Mouse (Mus musculus): ENCODE measurements at regions not wholly inside any gene's neighbourhood (a gene's known extent, or its start where the extent isn't known, plus 50 kb on each side); places are given as distances from the start of the nearest gene placed in this dataset.

- Histone ChIP-seq H3K4me1 (ENCODE audit: control insufficient read depth, insufficient read depth, insufficient read length, low read length) (peaks cover 4% of the 10 kb centered on the region; the same call in 1 of the 2 replicates), H3K27me3 (ENCODE audit: control insufficient read depth, insufficient read depth, low read length) (no peaks in the 10 kb centered on the region), H3K27ac (ENCODE audit: insufficient read depth, low read depth, low read length) (no peak overlapping the region), H3K36me3 (ENCODE audit: control insufficient read depth, insufficient read depth, low read length) (no peaks in the 10 kb centered on the region), H3K4me3 (ENCODE audit: low read depth, low read length) (no peak overlapping the region)
- TF ChIP-seq POLR2A (IDR thresholded peaks at IDR 0.05; ENCODE audit: low read depth, low read length) (no peak), CTCF (IDR thresholded peaks at IDR 0.05; ENCODE audit: extremely low read depth, insufficient read length, insufficient replicate concordance, low read depth, low read length) (no peak)
- 71% methylated on average over 8 of the region's 8 CpGs for whole genome bisulfite sequencing
Observed at GRCm38 (mm10) chr9:30770436-30771173, 151.6 kb downstream of the Adamts15 start.

GRCm38 (mm10) chr9:30769435-30769729, 152.9 kb downstream of the Adamts15 start:
- no peak overlapping the region for H3K4me3 ChIP-seq (ENCODE audit: low read depth, low read length)
- no peaks in the 10 kb centered on the region for H3K27me3 ChIP-seq (ENCODE audit: control insufficient read depth, insufficient read depth, low read length)
- H3K27ac ChIP-seq (ENCODE audit: insufficient read depth, low read depth, low read length) = no peak overlapping the region
- H3K36me3 ChIP-seq (ENCODE audit: control insufficient read depth, insufficient read depth, low read length) = no peaks in the 10 kb centered on the region
- H3K4me1 ChIP-seq (ENCODE audit: control insufficient read depth, insufficient read depth, insufficient read length, low read length) = no peaks in the 10 kb centered on the region
- TF ChIP-seq POLR2A (IDR thresholded peaks at IDR 0.05; ENCODE audit: low read depth, low read length) (no peak), CTCF (IDR thresholded peaks at IDR 0.05; ENCODE audit: extremely low read depth, insufficient read length, insufficient replicate concordance, low read depth, low read length) (no peak)
- 75% methylated on average over 4 of the region's 4 CpGs for WGBS

GRCm38 (mm10) chr9:30768665-30769434, 153.4 kb downstream of the Adamts15 start:
- 57% methylated on average over 7 of the region's 7 CpGs for WGBS
- H3K4me3 ChIP-seq (ENCODE audit: low read depth, low read length) = no peak overlapping the region
- H3K27ac ChIP-seq (ENCODE audit: insufficient read depth, low read depth, low read length) = no peak overlapping the region
- no peaks in the 10 kb centered on the region for H3K4me1 ChIP-seq (ENCODE audit: control insufficient read depth, insufficient read depth, insufficient read length, low read length)
- H3K27me3 ChIP-seq (ENCODE audit: control insufficient read depth, insufficient read depth, low read length) = no peaks in the 10 kb centered on the region
- TF ChIP-seq POLR2A (IDR thresholded peaks at IDR 0.05; ENCODE audit: low read depth, low read length) (no peak), CTCF (IDR thresholded peaks at IDR 0.05; ENCODE audit: extremely low read depth, insufficient read length, insufficient replicate concordance, low read depth, low read length) (no peak)
- H3K36me3 ChIP-seq (ENCODE audit: control insufficient read depth, insufficient read depth, low read length) = no peaks in the 10 kb centered on the region

GRCm38 (mm10) chr9:30766701-30767100, 155.6 kb downstream of the Adamts15 start:
- 94% methylated on average over 6 of the region's 6 CpGs for WGBS
- Histone ChIP-seq H3K27me3 (ENCODE audit: control insufficient read depth, insufficient read depth, low read length) (no peaks in the 10 kb centered on the region), H3K36me3 (ENCODE audit: control insufficient read depth, insufficient read depth, low read length) (no peaks in the 10 kb centered on the region), H3K27ac (ENCODE audit: insufficient read depth, low read depth, low read length) (no peak overlapping the region), H3K4me1 (ENCODE audit: control insufficient read depth, insufficient read depth, insufficient read length, low read length) (no peaks in the 10 kb centered on the region), H3K4me3 (ENCODE audit: low read depth, low read length) (no peak overlapping the region)
- TF ChIP-seq CTCF (IDR thresholded peaks at IDR 0.05; ENCODE audit: extremely low read depth, insufficient read length, insufficient replicate concordance, low read depth, low read length) (no peak), POLR2A (IDR thresholded peaks at IDR 0.05; ENCODE audit: low read depth, low read length) (no peak)

- Histone ChIP-seq H3K36me3 (ENCODE audit: control insufficient read depth, insufficient read depth, low read length) (no peaks in the 10 kb centered on the region), H3K27me3 (ENCODE audit: control insufficient read depth, insufficient read depth, low read length) (no peaks in the 10 kb centered on the region), H3K27ac (ENCODE audit: insufficient read depth, low read depth, low read length) (no peak overlapping the region), H3K4me1 (ENCODE audit: control insufficient read depth, insufficient read depth, insufficient read length, low read length) (no peaks in the 10 kb centered on the region), H3K4me3 (ENCODE audit: low read depth, low read length) (no peak overlapping the region)
- WGBS = 82% methylated on average over 3 of the region's 3 CpGs
- no peak for TF ChIP-seq CTCF (IDR thresholded peaks at IDR 0.05; ENCODE audit: extremely low read depth, insufficient read length, insufficient replicate concordance, low read depth, low read length)
- no peak for TF ChIP-seq POLR2A (IDR thresholded peaks at IDR 0.05; ENCODE audit: low read depth, low read length)
Observed at GRCm38 (mm10) chr9:30766171-30766570, 156.1 kb downstream of the Adamts15 start.

GRCm38 (mm10) chr9:30765017-30765569, 157.2 kb downstream of the Adamts15 start:
- Histone ChIP-seq H3K36me3 (ENCODE audit: control insufficient read depth, insufficient read depth, low read length) (no peaks in the 10 kb centered on the region), H3K27me3 (ENCODE audit: control insufficient read depth, insufficient read depth, low read length) (no peaks in the 10 kb centered on the region), H3K4me1 (ENCODE audit: control insufficient read depth, insufficient read depth, insufficient read length, low read length) (no peaks in the 10 kb centered on the region), H3K27ac (ENCODE audit: insufficient read depth, low read depth, low read length) (no peak overlapping the region), H3K4me3 (ENCODE audit: low read depth, low read length) (no peak overlapping the region)
- WGBS = 81% methylated on average over 7 of the region's 7 CpGs
- no peak for TF ChIP-seq CTCF (IDR thresholded peaks at IDR 0.05; ENCODE audit: extremely low read depth, insufficient read length, insufficient replicate concordance, low read depth, low read length)
- TF ChIP-seq POLR2A (IDR thresholded peaks at IDR 0.05; ENCODE audit: low read depth, low read length) = no peak

GRCm38 (mm10) chr9:30762913-30763312, 159.3 kb downstream of the Adamts15 start:
- Histone ChIP-seq H3K27ac (ENCODE audit: insufficient read depth, low read depth, low read length) (no peak overlapping the region), H3K4me3 (ENCODE audit: low read depth, low read length) (no peak overlapping the region), H3K4me1 (ENCODE audit: control insufficient read depth, insufficient read depth, insufficient read length, low read length) (no peaks in the 10 kb centered on the region), H3K36me3 (ENCODE audit: control insufficient read depth, insufficient read depth, low read length) (no peaks in the 10 kb centered on the region), H3K27me3 (ENCODE audit: control insufficient read depth, insufficient read depth, low read length) (no peaks in the 10 kb centered on the region)
- TF ChIP-seq CTCF (IDR thresholded peaks at IDR 0.05; ENCODE audit: extremely low read depth, insufficient read length, insufficient replicate concordance, low read depth, low read length) (no peak), POLR2A (IDR thresholded peaks at IDR 0.05; ENCODE audit: low read depth, low read length) (no peak)
- WGBS = 86% methylated on average over 1 of the region's 1 CpGs
